Mouse (Mus musculus) lung, postnatal 0 days (tissue): ENCODE results near the gene Nck1.

Experiments used
- CTCF ChIP-seq: IDR thresholded peaks from 2 replicates; pipeline ENCODE4 v1.5.1; 2016; ENCODE audit warnings: antibody characterized with exemption, mild to moderate bottlenecking
- EP300 ChIP-seq: IDR thresholded peaks from 2 replicates; pipeline ENCODE4 v1.6.1; 2016; ENCODE audit warnings: antibody characterized with exemption, mild to moderate bottlenecking, control low read depth

DNA sequence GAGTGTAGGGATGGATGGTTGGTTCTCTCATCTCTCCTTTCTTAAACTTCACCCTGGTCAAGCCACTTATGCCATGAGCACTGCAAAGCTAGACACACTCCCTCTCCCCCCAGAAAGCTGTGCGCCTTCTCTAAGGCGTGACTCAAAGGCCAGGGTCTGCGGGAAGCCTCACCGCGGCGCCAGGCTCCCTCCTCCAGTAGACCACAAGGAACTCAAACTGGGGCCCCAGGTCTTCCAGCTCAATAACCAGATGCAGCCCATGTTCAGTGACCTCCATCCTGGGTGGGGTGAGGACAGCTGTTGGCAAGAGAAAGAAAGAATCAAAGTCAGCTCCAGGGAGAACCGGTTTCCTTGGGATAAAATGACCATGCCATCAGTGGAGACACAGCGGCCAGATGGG lies 77.8 kb downstream of the Nck1 start:
- TF ChIP-seq CTCF (no peak), EP300 (no peak)
